Mouse (Mus musculus) neural tube, embryonic 13.5 days (tissue): ENCODE results near the gene Polm. TPM values are rescaled to one million over a fixed set of nuclear protein-coding genes. Genes with fewer than 3 reads are reported as not detected.

Experiments used
- ATAC-seq: fragments of 200-750 bp; cut with Nextera tagmentation; 2 replicates; pipeline ENCODE4 v1.8.0; 2017; ENCODE audit warnings: low read depth, mild to moderate bottlenecking, moderate TSS enrichment, moderate library complexity
- H3K27ac ChIP-seq: fragments of 300-500 bp; sonication (generic); replicated peaks from 2 replicates; pipeline ENCODE4 v1.5.1; 2015; ENCODE audit warnings: moderate library complexity, mild to moderate bottlenecking, inconsistent platforms
- H3K27me3 ChIP-seq: fragments of 300-500 bp; sonication (generic); 2 replicates; pipeline ENCODE4 v1.6.1; 2015; ENCODE audit warnings: mild to moderate bottlenecking, inconsistent platforms
- H3K36me3 ChIP-seq: fragments of 300-500 bp; sonication (generic); 2 replicates; pipeline ENCODE4 v1.6.1; 2015; ENCODE audit warnings: mild to moderate bottlenecking, inconsistent platforms
- H3K4me1 ChIP-seq: fragments of 300-500 bp; sonication (generic); replicated peaks from 2 replicates; pipeline ENCODE4 v1.6.1; 2015; ENCODE audit warnings: inconsistent platforms
- H3K4me2 ChIP-seq: fragments of 300-500 bp; sonication (generic); 2 replicates; pipeline ENCODE4 v1.6.1; 2015; ENCODE audit warnings: inconsistent platforms, mild to moderate bottlenecking, moderate library complexity
- H3K4me3 ChIP-seq: fragments of 300-500 bp; sonication (generic); 2 replicates; pipeline ENCODE4 v1.5.1; 2015; ENCODE audit warnings: mild to moderate bottlenecking, inconsistent platforms
- H3K9ac ChIP-seq: fragments of 300-500 bp; sonication (generic); 2 replicates; pipeline ENCODE4 v1.6.1; 2015; ENCODE audit warnings: moderate library complexity, mild to moderate bottlenecking, inconsistent platforms
- H3K9me3 ChIP-seq: fragments of 300-500 bp; sonication (generic); 2 replicates; pipeline ENCODE4 v1.6.1; 2016; ENCODE audit warnings: inconsistent platforms
- WGBS: fragments of 180-500 bp; shearing (Covaris S2); methylation state at CpG from one replicate; pipeline ENCODE4 v1.1.7; 2015; 5-methylcytosine and 5-hydroxymethylcytosine counted together
- polyA plus RNA-seq: library from polyadenylated mRNA; unstranded; fragments of >200 nt; fragmentation: Nextera tagmentation; extraction: Ambion mirVana; gene quantifications from 2 replicates; pipeline ENCODE4 v1.2.1, GENCODE M21; 2015

Polm gene
- polyA plus RNA-seq, 1 experiment from 2014 or later = 5.0 TPM

- H3K27ac ChIP-seq = no peak overlapping the region
- H3K4me2 ChIP-seq = no peak overlapping the region
- no peaks in the 10 kb centered on the region for H3K27me3 ChIP-seq
- H3K9me3 ChIP-seq = no peaks in the 10 kb centered on the region
- ATAC-seq = no peak
- no peak overlapping the region for H3K9ac ChIP-seq
- peaks cover 8% of the 10 kb centered on the region; the same call in 1 of the 2 replicates for H3K36me3 ChIP-seq
- H3K4me1 ChIP-seq = peaks cover 29% of the 10 kb centered on the region
- no peak overlapping the region for H3K4me3 ChIP-seq
Measured at GRCm38 (mm10) chr11:5785732-5786131, 52.1 kb downstream of the Polm start.

DNA sequence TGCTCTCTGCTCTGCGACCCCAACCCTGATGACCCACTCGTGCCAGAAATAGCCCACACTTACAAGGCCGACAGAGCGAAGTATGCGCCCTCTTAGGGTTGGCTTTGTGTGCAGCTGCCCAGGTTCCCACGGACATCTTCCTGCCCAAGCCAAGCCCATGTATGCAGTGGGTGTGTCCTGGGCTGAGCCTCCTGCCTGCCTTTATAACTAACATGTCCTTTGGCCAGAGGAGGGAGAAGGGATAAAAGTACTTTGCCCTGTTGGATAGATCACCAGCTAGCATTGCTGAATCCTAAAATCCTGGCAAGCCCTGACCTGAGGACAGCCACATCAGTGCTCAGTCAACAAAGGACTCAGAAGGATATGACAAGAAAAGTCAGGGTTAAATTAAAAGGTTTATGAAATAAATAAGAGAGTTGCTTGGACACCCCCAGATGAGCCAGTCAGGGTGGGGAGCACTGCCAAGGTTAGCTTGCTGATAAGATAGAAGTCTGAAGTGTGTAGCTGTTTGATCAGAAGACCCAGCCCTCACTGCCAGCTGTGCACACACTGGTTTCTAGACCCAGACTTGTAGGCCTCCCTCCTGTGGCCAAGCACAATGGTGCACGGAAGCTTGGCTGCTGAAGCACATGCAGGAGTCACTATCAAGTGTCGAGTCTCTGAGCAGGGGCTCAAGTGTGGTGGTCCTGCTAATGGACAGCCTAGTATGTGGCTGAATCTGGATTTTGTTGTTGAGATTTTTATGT is 55.4 kb downstream of the Polm start:
- no peaks in the 10 kb centered on the region for H3K27me3 ChIP-seq

GRCm38 (mm10) chr11:5780035-5780499 is 57.7 kb downstream of the Polm start:
- H3K9ac ChIP-seq = no peak overlapping the region
- H3K9me3 ChIP-seq = no peaks in the 10 kb centered on the region
- ATAC-seq = no peak
- peaks cover 15% of the 10 kb centered on the region; the same call in 1 of the 2 replicates for H3K36me3 ChIP-seq
- no peak overlapping the region for H3K4me3 ChIP-seq
- no peaks in the 10 kb centered on the region for H3K27me3 ChIP-seq
- H3K27ac ChIP-seq = no peak overlapping the region
- WGBS = 93% methylated on average over 6 of the region's 6 CpGs
- H3K4me1 ChIP-seq = no peaks in the 10 kb centered on the region
- no peak overlapping the region for H3K4me2 ChIP-seq

More for the DNA sequence above, 55.4 kb downstream of the Polm start:
- no peak overlapping the region for H3K4me2 ChIP-seq
- ATAC-seq = no peak
- 72% methylated on average over 8 of the region's 8 CpGs for WGBS
- peaks cover 4% of the 10 kb centered on the region for H3K4me1 ChIP-seq
- H3K4me3 ChIP-seq = no peak overlapping the region
- H3K36me3 ChIP-seq = peaks cover 15% of the 10 kb centered on the region; the same call in 1 of the 2 replicates
- H3K9me3 ChIP-seq = no peaks in the 10 kb centered on the region
- no peak overlapping the region for H3K27ac ChIP-seq
- H3K9ac ChIP-seq = no peak overlapping the region

- Histone ChIP-seq H3K4me2 (no peak overlapping the region), H3K4me1 (no peaks in the 10 kb centered on the region), H3K9me3 (no peaks in the 10 kb centered on the region), H3K36me3 (peaks cover 15% of the 10 kb centered on the region; the same call in 1 of the 2 replicates), H3K27me3 (no peaks in the 10 kb centered on the region), H3K27ac (no peak overlapping the region), H3K9ac (no peak overlapping the region), H3K4me3 (no peak overlapping the region)
- 69% methylated on average over 2 of the region's 2 CpGs for WGBS
- no peak for ATAC-seq
Measured at GRCm38 (mm10) chr11:5778481-5778880, 59.3 kb downstream of the Polm start.

Other genes starting within 250 kb of the Polm start
- 180 and 183 TPM in 2 replicates for gene Mrps24, start 122.3 kb downstream of the Polm start, polyA plus RNA-seq
- gene Urgcp, start 75.6 kb downstream of the Polm start, polyA plus RNA-seq = 26.8 and 29.1 TPM in 2 replicates
- 143 and 168 TPM in 2 replicates for gene Dbnl, start 49.5 kb downstream of the Polm start, polyA plus RNA-seq
- 3.5 and 8.8 TPM in 2 replicates for gene Pgam2, start 34.3 kb downstream of the Polm start, polyA plus RNA-seq
- 23.6 and 24.7 TPM in 2 replicates for gene Aebp1, start 23.9 kb upstream of the Polm start, polyA plus RNA-seq
- 52.2 and 59.0 TPM in 2 replicates for gene Pold2, start 40.3 kb upstream of the Polm start, polyA plus RNA-seq
- 1.7 and 3.5 TPM in 2 replicates for gene Myl7, start 60.8 kb upstream of the Polm start, polyA plus RNA-seq
- gene Gck, start 112.1 kb upstream of the Polm start, polyA plus RNA-seq = 3.0 and 3.3 TPM in 2 replicates
- gene Ykt6, start 117.7 kb upstream of the Polm start, polyA plus RNA-seq = 68.9 and 71.2 TPM in 2 replicates
- gene Camk2b, start 228.3 kb upstream of the Polm start, polyA plus RNA-seq = 55.6 and 55.8 TPM in 2 replicates